In genomic region chrX:9139290-9139948, GRCm38 (mm10) we compare ENCODE assay signal across 22 mouse cellular contexts. TPM values are rescaled to one million over a fixed set of nuclear protein-coding genes. Genes with fewer than 3 reads are reported as not detected.
"Had no signal": no experiment of that assay in that cellular context is flagged by ENCODE, and none has a peak within 500 bp of the region (broad histone marks: within the 10 kb centered on the region; RNA-seq: fewer than 3 reads in every experiment).

No protein-coding gene starts in this region.

- H3K9ac ChIP-seq: kidney, embryonic 15.5 days; limb, embryonic 15.5 days; liver, embryonic 12.5 days; lung, embryonic 15.5 days; midbrain, embryonic 12.5 days; neural tube, embryonic 12.5 days had no signal

- H3K27me3 ChIP-seq: kidney, embryonic 15.5 days; limb, embryonic 15.5 days; liver, embryonic 12.5 days; lung, embryonic 15.5 days; midbrain, embryonic 12.5 days; neural tube, embryonic 12.5 days had no signal

- DNase-seq: kidney, adult 18-20 months; kidney, postnatal 25 days; layer of hippocampus, adult 9-11 months; layer of hippocampus, postnatal 36 days; thymus, adult 18-20 months; thymus, postnatal 25 days had no signal

- H3K4me3 ChIP-seq: kidney, embryonic 15.5 days; limb, embryonic 15.5 days; liver, embryonic 12.5 days; lung, embryonic 15.5 days; midbrain, embryonic 12.5 days; neural tube, embryonic 12.5 days had no signal

- H3K36me3 ChIP-seq: kidney, embryonic 15.5 days; limb, embryonic 15.5 days; liver, embryonic 12.5 days; lung, embryonic 15.5 days; midbrain, embryonic 12.5 days; neural tube, embryonic 12.5 days had no signal

- H3K4me2 ChIP-seq: kidney, embryonic 15.5 days; limb, embryonic 15.5 days; liver, embryonic 12.5 days; lung, embryonic 15.5 days; midbrain, embryonic 12.5 days; neural tube, embryonic 12.5 days had no signal

- H3K27ac ChIP-seq: kidney, embryonic 15.5 days; limb, embryonic 15.5 days; liver, embryonic 12.5 days; lung, embryonic 15.5 days; midbrain, embryonic 12.5 days; neural tube, embryonic 12.5 days; stomach, postnatal 0 days had no signal

- ATAC-seq: liver, embryonic 12.5 days; midbrain, embryonic 16.5 days had no signal

- H3K4me1 ChIP-seq: kidney, embryonic 15.5 days; limb, embryonic 15.5 days; liver, embryonic 12.5 days; lung, embryonic 15.5 days; midbrain, embryonic 12.5 days; neural tube, embryonic 12.5 days had no signal

- H3K9me3 ChIP-seq: kidney, embryonic 15.5 days; limb, embryonic 15.5 days; liver, embryonic 12.5 days; lung, embryonic 15.5 days; midbrain, embryonic 12.5 days; neural tube, embryonic 12.5 days had no signal

RNA-seq across cellular contexts. Expression of gene 4930402K13Rik, which starts 35.1 kb away (rescaled TPM):
- total RNA-seq: layer of hippocampus, postnatal 36 days; left cerebral cortex, adult 8-10 months; left cerebral cortex, postnatal 25 days; megakaryocyte-erythroid progenitor cell, adult 5-6 weeks; neutrophil, adult 5-6 weeks had no signal
- polyA plus RNA-seq: kidney, embryonic 15.5 days; limb, embryonic 11.5 days; limb, embryonic 15.5 days; liver, embryonic 12.5 days; liver, embryonic 16.5 days; lung, embryonic 15.5 days; midbrain, embryonic 12.5 days; midbrain, embryonic 16.5 days; neural tube, embryonic 12.5 days; small intestine, adult 2 months; stomach, postnatal 0 days; urinary bladder, adult 2 months had no signal
